In the genomic region with DNA sequence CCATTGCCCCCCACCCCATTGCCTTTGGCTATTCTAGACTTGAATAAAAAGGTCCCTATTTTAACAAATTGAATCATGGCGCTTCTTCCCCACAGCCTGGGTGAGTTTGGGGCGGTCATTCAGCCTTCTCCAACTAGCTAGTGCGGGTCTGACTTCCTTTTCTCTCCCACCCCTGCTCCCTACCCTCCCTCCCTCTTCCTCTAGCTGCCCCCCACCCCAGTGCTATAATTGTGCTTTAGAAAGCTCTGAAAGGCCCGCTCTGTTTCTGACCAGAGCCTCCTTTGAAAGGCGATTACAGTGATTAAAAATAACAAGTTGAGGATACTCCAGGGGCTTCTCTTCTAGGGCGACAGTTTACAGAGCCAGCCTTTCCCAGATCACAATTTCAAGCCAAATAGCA, we compare ENCODE assay signal across 13 mouse cellular contexts. TPM values are rescaled to one million over a fixed set of nuclear protein-coding genes. Genes with fewer than 3 reads are reported as not detected.
A peak's percentile ranks its signal among the peaks of the same experiment; 100 is the strongest.
DNase-seq lines count a peak whose midpoint lies in the region; ATAC-seq and TF ChIP-seq lines count a peak whose summit lies in the region.
"Had no signal": no experiment of that assay in that cellular context is flagged by ENCODE, and none has a peak within 500 bp of the region (broad histone marks: within the 10 kb centered on the region; RNA-seq: fewer than 3 reads in every experiment).

No protein-coding gene starts in this region.

- peak overlapping the region; percentile 37 for H3K4me2 ChIP-seq in hindbrain, embryonic 16.5 days (ENCODE audit: low read length)
- H3K4me2 ChIP-seq in kidney, embryonic 15.5 days = no peak overlapping the region

- no peaks in the 10 kb centered on the region for H3K36me3 ChIP-seq in forebrain, embryonic 10.5 days (replicated peaks)
- no peaks in the 10 kb centered on the region for H3K36me3 ChIP-seq in hindbrain, embryonic 16.5 days (ENCODE audit: control insufficient read depth, insufficient read depth, low read length)
- H3K36me3 ChIP-seq in kidney, embryonic 15.5 days = no peaks in the 10 kb centered on the region

- peaks cover 88% of the 10 kb centered on the region for H3K27me3 ChIP-seq in forebrain, embryonic 10.5 days (ENCODE audit: poor library complexity, severe bottlenecking)
- H3K27me3 ChIP-seq in hindbrain, embryonic 16.5 days (replicated peaks; ENCODE audit: control insufficient read depth, insufficient read depth, low read length) = no peaks in the 10 kb centered on the region; the same call in 1 of the 2 replicates
- peaks cover 54% of the 10 kb centered on the region for H3K27me3 ChIP-seq in kidney, embryonic 15.5 days

- no peak overlapping the region; the same call in 1 of the 2 replicates for H3K4me3 ChIP-seq in layer of hippocampus, adult 2 months
- H3K4me3 ChIP-seq in forebrain, embryonic 10.5 days = peak overlapping the region; percentile 14; the same call in 1 of the 2 replicates
- H3K4me3 ChIP-seq in hindbrain, embryonic 16.5 days (ENCODE audit: low read length) = peak overlapping the region; percentile 4
- H3K4me3 ChIP-seq in kidney, embryonic 15.5 days (replicated peaks) = no peak overlapping the region

- 2% methylated on average over 6 of the region's 6 CpGs for WGBS in forebrain, embryonic 10.5 days
- WGBS in hindbrain, embryonic 16.5 days = 8% methylated on average over 6 of the region's 6 CpGs
- WGBS in kidney, embryonic 15.5 days = 26% methylated on average over 6 of the region's 6 CpGs

- ATAC-seq in hindbrain, embryonic 16.5 days = no peak
- ATAC-seq in kidney, embryonic 15.5 days (replicated peaks; ENCODE audit: low FRiP score) = no peak

- peak overlapping the region; percentile 8; the same call in 1 of the 2 replicates for H3K27ac ChIP-seq in layer of hippocampus, adult 2 months
- 0 out of 2 replicates have a peak overlapping the region, but pooled peaks have one; percentile 30 for H3K27ac ChIP-seq in forebrain, embryonic 10.5 days
- peak overlapping the region; percentile 11; the same call in 1 of the 2 replicates for H3K27ac ChIP-seq in hindbrain, embryonic 16.5 days (ENCODE audit: low read depth, low read length)
- H3K27ac ChIP-seq in kidney, embryonic 15.5 days = no peak overlapping the region
- H3K27ac ChIP-seq: liver, embryonic 14.5 days had no signal

- DNase-seq in layer of hippocampus, adult 2 months (ENCODE audit: low spot score in 2 of 2) = no peak
- no peak for DNase-seq in layer of hippocampus, postnatal 14 days (ENCODE audit: low spot score in 2 of 2)
- DNase-seq in forebrain, embryonic 10.5 days (ENCODE audit: extremely low spot score, low spot score) = peak; percentile 31
- DNase-seq in retina, embryonic 14.5 days (ENCODE audit: low spot score) = peak; percentile 63
- no peak for DNase-seq in adrenal gland, adult 8-10 months
- no peak for DNase-seq in testis, postnatal 14 days (ENCODE audit: low spot score)
- DNase-seq: adrenal gland, postnatal 36 days; cerebellum, adult 9-11 months; thymus, postnatal 4 days had no signal

- peaks cover 4% of the 10 kb centered on the region; the same call in 1 of the 2 replicates for H3K9me3 ChIP-seq in forebrain, embryonic 10.5 days
- peaks cover 2% of the 10 kb centered on the region for H3K9me3 ChIP-seq in hindbrain, embryonic 16.5 days (ENCODE audit: control insufficient read depth, low read length)
- H3K9me3 ChIP-seq in kidney, embryonic 15.5 days (replicated peaks) = no peaks in the 10 kb centered on the region; the same call in 1 of the 2 replicates

- H3K4me1 ChIP-seq in forebrain, embryonic 10.5 days = peaks cover 69% of the 10 kb centered on the region
- peaks cover 8% of the 10 kb centered on the region for H3K4me1 ChIP-seq in hindbrain, embryonic 16.5 days (ENCODE audit: control insufficient read depth, insufficient read depth, low read depth, low read length)
- peaks cover 29% of the 10 kb centered on the region for H3K4me1 ChIP-seq in kidney, embryonic 15.5 days

- no peak for TF ChIP-seq CTCF in layer of hippocampus, adult 2 months (conservative IDR thresholded peaks at IDR 0.05)

- no peak overlapping the region for H3K9ac ChIP-seq in hindbrain, embryonic 16.5 days (ENCODE audit: low read depth, low read length)
- no peak overlapping the region for H3K9ac ChIP-seq in kidney, embryonic 15.5 days
- H3K9ac ChIP-seq: liver, embryonic 14.5 days had no signal

RNA-seq across cellular contexts. Expression of a gene that starts 3.5 kb away (rescaled TPM):
- 10 to 100 TPM; 68.1 to 68.6 TPM for total RNA-seq in layer of hippocampus, adult 2 months (2021)
- 10 to 100 TPM; 56.1 to 65.2 TPM for total RNA-seq in layer of hippocampus, postnatal 14 days (2021)
- 10.3 and 12.9 TPM in 2 replicates for polyA plus RNA-seq in forebrain, embryonic 10.5 days (2016; fragmentation: Nextera tagmentation; extraction: Ambion mirVana)
- polyA plus RNA-seq in hindbrain, embryonic 16.5 days (2015; fragmentation: Nextera tagmentation; extraction: Ambion mirVana) = 64.3 and 77.1 TPM in 2 replicates
- polyA plus RNA-seq in kidney, embryonic 15.5 days (2015; fragmentation: Nextera tagmentation; extraction: Ambion mirVana) = 12.8 and 13.9 TPM in 2 replicates
- 10 to 100 TPM; 12.1 to 18.6 (median 15.1) TPM for total RNA-seq in adrenal gland, adult 8-10 months (2022)
- total RNA-seq: megakaryocyte-erythroid progenitor cell, adult 5-6 weeks had no signal

Comparison
In these comparisons a context has a peak if more than half of its experiments do, and no peak if none do; other contexts are left out.
1. DNase-seq: peak in forebrain, embryonic 10.5 days (single experiment) and retina, embryonic 14.5 days (single experiment); none in layer of hippocampus, adult 2 months (0 of 2), layer of hippocampus, postnatal 14 days (0 of 2), adrenal gland, adult 8-10 months (single experiment) and testis, postnatal 14 days (single experiment).
2. H3K4me3 ChIP-seq: peak in forebrain, embryonic 10.5 days (single experiment) and hindbrain, embryonic 16.5 days (single experiment); none in layer of hippocampus, adult 2 months (single experiment) and kidney, embryonic 15.5 days (single experiment).